Mouse (Mus musculus): ENCODE data around the gene Rapgef4. TPM values are rescaled to one million over a fixed set of nuclear protein-coding genes. Genes with fewer than 3 reads are reported as not detected.

Gene Rapgef4
- polyA plus RNA-seq, 1 experiment from 2014 or later, result 3.6 TPM

- ATAC-seq (replicated peaks; ENCODE audit: low FRiP score, low TSS enrichment, low read depth) (no peak), DNase-seq (ENCODE audit: low spot score) (no peak)
- no peaks in the 10 kb centered on the region for H3K27me3 ChIP-seq (replicated peaks; ENCODE audit: control insufficient read depth, insufficient read depth, low read length)
- no peaks in the 10 kb centered on the region for H3K36me3 ChIP-seq (ENCODE audit: control insufficient read depth, insufficient read depth, low read length)
- no peak overlapping the region for H3K9ac ChIP-seq (ENCODE audit: low read length)
- WGBS, result 73% methylated on average over 6 of the region's 6 CpGs
- no peak overlapping the region for H3K4me2 ChIP-seq (ENCODE audit: low read length)
- no peak overlapping the region for H3K27ac ChIP-seq (ENCODE audit: low read depth)
- no peak overlapping the region for H3K4me3 ChIP-seq (ENCODE audit: low read depth, low read length)
- H3K9me3 ChIP-seq (ENCODE audit: control insufficient read depth, low read length), result no peaks in the 10 kb centered on the region
- peaks cover 7% of the 10 kb centered on the region; the same call in 1 of the 2 replicates for H3K4me1 ChIP-seq (replicated peaks; ENCODE audit: control insufficient read depth, insufficient read depth, low read length)
Measured at GRCm38 (mm10) chr2:72159281-72159680, 178.2 kb downstream of the Rapgef4 start.

GRCm38 (mm10) chr2:72165136-72165854, 184.3 kb downstream of the Rapgef4 start:
- Histone ChIP-seq H3K27ac (ENCODE audit: low read depth) (no peak overlapping the region), H3K36me3 (ENCODE audit: control insufficient read depth, insufficient read depth, low read length) (no peaks in the 10 kb centered on the region), H3K4me2 (ENCODE audit: low read length) (no peak overlapping the region), H3K27me3 (replicated peaks; ENCODE audit: control insufficient read depth, insufficient read depth, low read length) (no peaks in the 10 kb centered on the region), H3K4me3 (ENCODE audit: low read depth, low read length) (no peak overlapping the region), H3K9me3 (ENCODE audit: control insufficient read depth, low read length) (no peaks in the 10 kb centered on the region), H3K4me1 (replicated peaks; ENCODE audit: control insufficient read depth, insufficient read depth, low read length) (0 out of 2 replicates have a peak, but pooled peaks cover 4% of the 10 kb centered on the region), H3K9ac (ENCODE audit: low read length) (no peak overlapping the region)
- ATAC-seq (replicated peaks; ENCODE audit: low FRiP score, low TSS enrichment, low read depth) (no peak), DNase-seq (ENCODE audit: low spot score) (no peak)
- WGBS, result 86% methylated on average over 5 of the region's 5 CpGs

DNA sequence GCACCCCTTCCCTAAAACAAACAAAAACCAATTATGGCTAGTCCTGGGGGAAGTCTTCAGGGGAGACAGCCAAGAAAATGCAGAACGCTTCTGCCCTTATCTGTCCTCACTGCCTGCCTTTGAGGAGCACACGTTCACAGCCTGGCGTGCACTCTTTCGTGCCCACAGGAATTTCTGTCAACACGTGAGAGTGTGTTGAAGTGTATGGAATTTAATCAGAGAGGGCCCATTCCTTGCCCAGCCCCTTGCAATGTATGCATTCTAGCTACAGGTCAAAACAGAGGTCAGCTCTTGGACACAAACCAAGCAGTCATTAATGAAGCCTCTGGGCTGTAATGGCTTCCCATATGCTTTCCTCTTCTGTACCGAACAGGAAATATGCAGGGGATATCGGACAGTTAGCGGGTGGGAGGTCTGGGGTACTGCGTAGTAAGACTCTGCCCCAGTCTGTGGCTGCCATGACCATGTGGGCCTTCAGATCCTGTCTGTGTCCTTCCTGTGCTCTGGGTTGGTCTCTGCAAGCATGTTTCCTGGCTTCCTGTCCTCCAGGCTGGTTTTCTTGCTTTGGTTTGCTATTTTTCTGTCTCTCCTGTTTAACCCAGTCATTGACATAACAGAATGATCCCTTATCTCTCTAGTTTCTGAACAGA, 188.5 kb downstream of the Rapgef4 start:
- Histone ChIP-seq H3K4me3 (ENCODE audit: low read depth, low read length) (no peak overlapping the region), H3K27ac (ENCODE audit: low read depth) (no peak overlapping the region), H3K4me2 (ENCODE audit: low read length) (no peak overlapping the region), H3K9ac (ENCODE audit: low read length) (no peak overlapping the region), H3K9me3 (ENCODE audit: control insufficient read depth, low read length) (no peaks in the 10 kb centered on the region), H3K4me1 (replicated peaks; ENCODE audit: control insufficient read depth, insufficient read depth, low read length) (0 out of 2 replicates have a peak, but pooled peaks cover 4% of the 10 kb centered on the region), H3K27me3 (replicated peaks; ENCODE audit: control insufficient read depth, insufficient read depth, low read length) (no peaks in the 10 kb centered on the region), H3K36me3 (ENCODE audit: control insufficient read depth, insufficient read depth, low read length) (no peaks in the 10 kb centered on the region)
- no peak for DNase-seq (ENCODE audit: low spot score)
- WGBS, result 43% methylated on average over 9 of the region's 9 CpGs
- ATAC-seq (replicated peaks; ENCODE audit: low FRiP score, low TSS enrichment, low read depth), result no peak

DNA sequence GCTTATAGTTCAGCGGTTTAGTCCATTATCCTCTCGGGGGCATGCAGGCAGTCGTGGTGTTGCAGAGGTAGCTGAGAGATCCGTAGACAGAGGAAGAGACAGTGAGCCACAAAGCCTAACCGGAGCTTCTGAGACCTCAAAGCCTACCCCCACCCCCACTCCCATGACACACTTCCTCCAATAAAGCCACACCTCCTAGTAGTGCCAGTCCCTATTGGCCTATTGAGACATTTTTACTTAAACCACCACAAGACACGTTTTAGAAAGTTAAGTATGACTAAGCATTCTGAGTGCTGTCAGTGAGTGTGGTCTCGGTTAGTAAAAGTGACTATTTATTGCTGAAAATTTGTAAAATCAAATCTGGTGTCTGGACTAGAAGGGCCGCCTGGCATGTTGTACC, 189.5 kb downstream of the Rapgef4 start:
- H3K9me3 ChIP-seq (ENCODE audit: control insufficient read depth, low read length), result no peaks in the 10 kb centered on the region
- no peaks in the 10 kb centered on the region for H3K27me3 ChIP-seq (replicated peaks; ENCODE audit: control insufficient read depth, insufficient read depth, low read length)
- DNase-seq (ENCODE audit: low spot score) (no peak), ATAC-seq (replicated peaks; ENCODE audit: low FRiP score, low TSS enrichment, low read depth) (no peak)
- no peak overlapping the region for H3K4me3 ChIP-seq (ENCODE audit: low read depth, low read length)
- H3K4me1 ChIP-seq (replicated peaks; ENCODE audit: control insufficient read depth, insufficient read depth, low read length), result 0 out of 2 replicates have a peak, but pooled peaks cover 4% of the 10 kb centered on the region
- H3K27ac ChIP-seq (ENCODE audit: low read depth), result no peak overlapping the region
- H3K36me3 ChIP-seq (ENCODE audit: control insufficient read depth, insufficient read depth, low read length), result no peaks in the 10 kb centered on the region
- 87% methylated on average over 8 of the region's 8 CpGs for WGBS
- no peak overlapping the region for H3K4me2 ChIP-seq (ENCODE audit: low read length)
- H3K9ac ChIP-seq (ENCODE audit: low read length), result no peak overlapping the region

GRCm38 (mm10) chr2:72171204-72171603, 190.2 kb downstream of the Rapgef4 start:
- no peak overlapping the region for H3K27ac ChIP-seq (ENCODE audit: low read depth)
- no peak for ATAC-seq (replicated peaks; ENCODE audit: low FRiP score, low TSS enrichment, low read depth)
- DNase-seq (ENCODE audit: low spot score), result no peak
- no peak overlapping the region for H3K4me3 ChIP-seq (ENCODE audit: low read depth, low read length)
- H3K9me3 ChIP-seq (ENCODE audit: control insufficient read depth, low read length), result no peaks in the 10 kb centered on the region
- 0 out of 2 replicates have a peak, but pooled peaks cover 4% of the 10 kb centered on the region for H3K4me1 ChIP-seq (replicated peaks; ENCODE audit: control insufficient read depth, insufficient read depth, low read length)
- no peaks in the 10 kb centered on the region for H3K27me3 ChIP-seq (replicated peaks; ENCODE audit: control insufficient read depth, insufficient read depth, low read length)
- no peak overlapping the region for H3K9ac ChIP-seq (ENCODE audit: low read length)
- no peaks in the 10 kb centered on the region for H3K36me3 ChIP-seq (ENCODE audit: control insufficient read depth, insufficient read depth, low read length)
- WGBS, result 86% methylated on average over 5 of the region's 5 CpGs
- H3K4me2 ChIP-seq (ENCODE audit: low read length), result no peak overlapping the region

DNA sequence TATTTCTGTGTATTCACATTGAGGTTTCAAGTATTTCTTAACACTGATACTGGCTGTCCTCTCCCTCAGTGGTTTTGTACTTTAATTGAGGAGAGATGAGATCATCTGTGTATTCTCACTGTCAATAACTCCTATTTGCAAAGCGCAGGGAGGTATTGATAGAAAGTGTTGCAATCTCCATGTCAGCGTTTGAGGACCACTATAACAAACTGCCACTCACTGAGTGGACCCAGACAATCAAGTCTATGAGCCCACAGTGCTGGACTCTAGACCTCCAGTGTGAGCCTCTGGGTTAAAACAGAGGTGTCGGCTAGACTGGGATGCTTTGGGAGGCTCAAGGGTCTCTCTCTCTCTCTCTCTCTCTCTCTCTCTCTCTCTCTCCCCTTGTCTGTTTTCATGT, 192.0 kb downstream of the Rapgef4 start:
- Histone ChIP-seq H3K4me3 (ENCODE audit: low read depth, low read length) (no peak overlapping the region), H3K36me3 (ENCODE audit: control insufficient read depth, insufficient read depth, low read length) (no peaks in the 10 kb centered on the region), H3K27me3 (replicated peaks; ENCODE audit: control insufficient read depth, insufficient read depth, low read length) (no peaks in the 10 kb centered on the region), H3K9ac (ENCODE audit: low read length) (no peak overlapping the region), H3K4me2 (ENCODE audit: low read length) (no peak overlapping the region), H3K27ac (ENCODE audit: low read depth) (no peak overlapping the region), H3K9me3 (ENCODE audit: control insufficient read depth, low read length) (no peaks in the 10 kb centered on the region), H3K4me1 (replicated peaks; ENCODE audit: control insufficient read depth, insufficient read depth, low read length) (0 out of 2 replicates have a peak, but pooled peaks cover 4% of the 10 kb centered on the region)
- DNase-seq (ENCODE audit: low spot score) (no peak), ATAC-seq (replicated peaks; ENCODE audit: low FRiP score, low TSS enrichment, low read depth) (no peak)
- 53% methylated on average over 3 of the region's 3 CpGs for WGBS

DNA sequence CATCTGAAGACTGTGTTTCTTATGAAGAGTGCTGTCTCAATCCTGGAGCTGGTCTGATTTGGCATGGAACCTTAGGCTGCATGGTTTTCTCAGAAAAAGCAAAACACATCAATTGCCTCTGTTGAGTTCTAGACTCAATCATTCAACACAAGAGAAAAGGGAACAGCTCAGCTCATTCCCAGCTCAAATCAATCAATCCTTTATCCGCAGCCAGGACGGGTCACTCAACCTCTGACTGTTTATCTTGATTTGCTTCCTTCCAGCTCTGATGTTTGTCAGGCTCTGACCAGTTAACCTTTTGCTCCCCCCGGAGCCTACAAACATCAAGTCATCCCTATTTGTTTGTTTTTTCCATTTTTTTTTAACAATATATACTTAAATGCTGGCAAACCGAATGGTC, 192.8 kb downstream of the Rapgef4 start:
- no peak overlapping the region for H3K27ac ChIP-seq (ENCODE audit: low read depth)
- H3K9me3 ChIP-seq (ENCODE audit: control insufficient read depth, low read length), result no peaks in the 10 kb centered on the region
- ATAC-seq (replicated peaks; ENCODE audit: low FRiP score, low TSS enrichment, low read depth), result no peak
- WGBS, result 28% methylated on average over 4 of the region's 4 CpGs
- H3K27me3 ChIP-seq (replicated peaks; ENCODE audit: control insufficient read depth, insufficient read depth, low read length), result no peaks in the 10 kb centered on the region
- no peaks in the 10 kb centered on the region for H3K36me3 ChIP-seq (ENCODE audit: control insufficient read depth, insufficient read depth, low read length)
- H3K4me3 ChIP-seq (ENCODE audit: low read depth, low read length), result no peak overlapping the region
- no peak overlapping the region for H3K4me2 ChIP-seq (ENCODE audit: low read length)
- H3K9ac ChIP-seq (ENCODE audit: low read length), result no peak overlapping the region
- no peak for DNase-seq (ENCODE audit: low spot score)
- H3K4me1 ChIP-seq (replicated peaks; ENCODE audit: control insufficient read depth, insufficient read depth, low read length), result 0 out of 2 replicates have a peak, but pooled peaks cover 4% of the 10 kb centered on the region

GRCm38 (mm10) chr2:72175536-72175935, 194.5 kb downstream of the Rapgef4 start:
- Histone ChIP-seq H3K4me2 (ENCODE audit: low read length) (no peak overlapping the region), H3K36me3 (ENCODE audit: control insufficient read depth, insufficient read depth, low read length) (no peaks in the 10 kb centered on the region), H3K9me3 (ENCODE audit: control insufficient read depth, low read length) (no peaks in the 10 kb centered on the region), H3K27me3 (replicated peaks; ENCODE audit: control insufficient read depth, insufficient read depth, low read length) (no peaks in the 10 kb centered on the region), H3K4me1 (replicated peaks; ENCODE audit: control insufficient read depth, insufficient read depth, low read length) (no peaks in the 10 kb centered on the region), H3K4me3 (ENCODE audit: low read depth, low read length) (no peak overlapping the region), H3K9ac (ENCODE audit: low read length) (no peak overlapping the region), H3K27ac (ENCODE audit: low read depth) (no peak overlapping the region)
- DNase-seq (ENCODE audit: low spot score) (no peak), ATAC-seq (replicated peaks; ENCODE audit: low FRiP score, low TSS enrichment, low read depth) (no peak)
- 66% methylated on average over 7 of the region's 7 CpGs for whole genome bisulfite sequencing
